Mouse (Mus musculus) MEL (cell line): ENCODE data around the gene Parp2.

Experiments
- EP300 ChIP-seq, 2 experiments: IDR thresholded peaks; 2 replicates each; pipeline ENCODE4 v1.6.1; 2011; ENCODE audit warnings: improper control_type of control experiment in 2 of 2, low read length in 2 of 2, low read depth in 1 of 2, mild to moderate bottlenecking in 1 of 2
- HCFC1 ChIP-seq: IDR thresholded peaks from 2 replicates; pipeline ENCODE4 v1.6.1; 2012; ENCODE audit warnings: low read depth, mild to moderate bottlenecking, inconsistent platforms, low read length, improper control_type of control experiment, moderate library complexity
- NELFE ChIP-seq: IDR thresholded peaks from 2 replicates; pipeline ENCODE4 v1.6.1; 2011; ENCODE audit warnings: low read depth, low read length, improper control_type of control experiment
- POLR2A ChIP-seq, 2 experiments: IDR thresholded peaks; 2 replicates each; pipeline ENCODE4 v1.6.1; 2011 to 2012; ENCODE audit warnings: low read length in 2 of 2, mild to moderate bottlenecking in 2 of 2, control low read depth in 1 of 2, improper control_type of control experiment in 1 of 2, low read depth in 1 of 2, moderate library complexity in 1 of 2; ENCODE audit not compliant: control insufficient read depth in 1 of 2, insufficient read depth in 1 of 2, poor library complexity in 1 of 2

- TF ChIP-seq POLR2A (IDR thresholded peaks at IDR 0.05; ENCODE audit: control insufficient read depth in 1 of 2, insufficient read depth in 1 of 2, low read depth in 1 of 2, low read length in 2 of 2, poor library complexity in 1 of 2) (no peak), EP300 (IDR thresholded peaks at IDR 0.05; ENCODE audit: low read depth in 1 of 2, low read length in 2 of 2) (no peak), HCFC1 (no peak), NELFE (no peak)
These were observed 26.3 kb downstream of the Parp2 start for GRCm38 (mm10) chr14:50833964-50834363.
